Mouse (Mus musculus): ENCODE measurements around the gene Vav2.

Vav2 gene

GRCm38 (mm10) chr2:27368980-27369379 lies 57.9 kb downstream of the Vav2 start:
- no peak for DNase-seq (ENCODE audit: low read depth, low spot score)

- DNase-seq (ENCODE audit: low read depth, low spot score), result no peak
Observed at GRCm38 (mm10) chr2:27365296-27365695, 61.5 kb downstream of the Vav2 start.

DNA sequence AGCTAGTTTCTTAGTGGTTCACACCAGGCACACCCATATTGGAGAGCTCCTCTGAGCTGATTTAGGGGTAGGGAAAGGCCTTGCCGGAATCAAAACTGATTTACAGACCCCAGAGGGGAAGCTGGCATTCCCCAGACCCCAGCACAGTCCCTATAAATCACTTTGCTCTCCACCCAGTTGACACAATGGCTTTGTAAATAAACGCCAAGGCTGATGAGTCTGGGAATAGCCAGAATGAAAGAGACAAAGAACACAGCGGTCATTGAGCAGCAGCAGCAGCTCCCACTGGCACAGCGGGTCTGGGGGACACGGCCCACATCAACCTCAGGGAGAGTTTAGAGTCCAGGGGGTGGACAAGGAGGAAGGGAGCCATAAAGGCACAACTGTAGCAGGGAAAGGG lies 65.0 kb downstream of the Vav2 start:
- DNase-seq (ENCODE audit: low read depth, low spot score), result no peak

GRCm38 (mm10) chr2:27358461-27358860 lies 68.4 kb downstream of the Vav2 start:
- DNase-seq (ENCODE audit: low read depth, low spot score), result no peak

- DNase-seq (ENCODE audit: low read depth, low spot score), result no peak
Observed at GRCm38 (mm10) chr2:27355684-27356083, 71.1 kb downstream of the Vav2 start.

- no peak for DNase-seq (ENCODE audit: low read depth, low spot score)
Observed at GRCm38 (mm10) chr2:27354610-27355211, 72.1 kb downstream of the Vav2 start.

DNA sequence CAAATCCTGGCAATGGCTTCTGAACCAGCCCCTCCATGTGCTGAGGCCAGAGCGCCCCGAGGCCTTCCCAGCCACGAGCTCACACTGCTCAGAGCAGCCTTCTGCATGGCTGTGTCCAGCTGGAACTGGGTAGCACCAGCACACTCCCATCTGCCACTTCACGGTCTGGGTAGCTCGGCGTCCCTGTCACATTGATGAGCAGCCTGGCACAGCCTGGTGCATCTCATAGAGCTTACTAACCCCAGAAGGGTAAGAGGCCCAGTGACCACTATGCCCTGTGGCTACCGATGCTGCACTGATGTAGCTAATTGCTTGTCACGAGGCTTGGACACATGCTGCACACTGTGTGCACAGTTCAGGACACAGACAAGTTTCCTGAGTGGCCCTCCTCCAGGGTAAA lies 74.1 kb downstream of the Vav2 start:
- DNase-seq (ENCODE audit: low read depth, low spot score), result no peak

DNA sequence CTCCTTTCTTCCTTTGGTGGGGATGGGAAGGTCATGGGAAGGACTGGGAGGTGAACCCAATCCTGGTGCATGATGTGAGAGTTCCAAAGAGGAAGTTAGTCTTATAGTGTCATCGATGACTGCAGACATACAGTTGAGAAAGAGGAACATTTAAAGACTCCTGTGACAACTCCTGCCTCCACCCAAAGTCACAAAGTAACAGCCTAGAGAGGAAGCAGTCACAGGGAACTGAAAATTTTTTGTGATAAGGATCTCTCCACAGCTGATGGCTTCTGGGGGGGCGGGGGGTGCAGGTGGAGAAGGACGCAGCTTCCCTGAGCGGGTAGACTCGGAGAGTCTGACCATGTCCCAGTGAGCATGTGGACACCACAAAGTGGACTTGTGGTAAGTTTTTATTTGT lies 76.5 kb downstream of the Vav2 start:
- no peak for DNase-seq (ENCODE audit: low read depth, low spot score)

GRCm38 (mm10) chr2:27343984-27344453 lies 82.8 kb downstream of the Vav2 start:
- DNase-seq (ENCODE audit: low read depth, low spot score), result no peak

GRCm38 (mm10) chr2:27340682-27341081 lies 86.2 kb downstream of the Vav2 start:
- no peak for DNase-seq (ENCODE audit: low read depth, low spot score)

- DNase-seq (ENCODE audit: low read depth, low spot score), result no peak
Observed at GRCm38 (mm10) chr2:27339051-27339450, 87.8 kb downstream of the Vav2 start.

- no peak for DNase-seq (ENCODE audit: low read depth, low spot score)
Observed at GRCm38 (mm10) chr2:27337261-27337660, 89.6 kb downstream of the Vav2 start.

- no peak for DNase-seq (ENCODE audit: low read depth, low spot score)
Observed at GRCm38 (mm10) chr2:27336600-27336999, 90.2 kb downstream of the Vav2 start.

- DNase-seq (ENCODE audit: low read depth, low spot score), result no peak
Observed at GRCm38 (mm10) chr2:27334816-27335215, 92.0 kb downstream of the Vav2 start.

GRCm38 (mm10) chr2:27331560-27331959 lies 95.3 kb downstream of the Vav2 start:
- DNase-seq (ENCODE audit: low read depth, low spot score), result no peak

GRCm38 (mm10) chr2:27330446-27330845 lies 96.4 kb downstream of the Vav2 start:
- DNase-seq (ENCODE audit: low read depth, low spot score), result no peak

DNA sequence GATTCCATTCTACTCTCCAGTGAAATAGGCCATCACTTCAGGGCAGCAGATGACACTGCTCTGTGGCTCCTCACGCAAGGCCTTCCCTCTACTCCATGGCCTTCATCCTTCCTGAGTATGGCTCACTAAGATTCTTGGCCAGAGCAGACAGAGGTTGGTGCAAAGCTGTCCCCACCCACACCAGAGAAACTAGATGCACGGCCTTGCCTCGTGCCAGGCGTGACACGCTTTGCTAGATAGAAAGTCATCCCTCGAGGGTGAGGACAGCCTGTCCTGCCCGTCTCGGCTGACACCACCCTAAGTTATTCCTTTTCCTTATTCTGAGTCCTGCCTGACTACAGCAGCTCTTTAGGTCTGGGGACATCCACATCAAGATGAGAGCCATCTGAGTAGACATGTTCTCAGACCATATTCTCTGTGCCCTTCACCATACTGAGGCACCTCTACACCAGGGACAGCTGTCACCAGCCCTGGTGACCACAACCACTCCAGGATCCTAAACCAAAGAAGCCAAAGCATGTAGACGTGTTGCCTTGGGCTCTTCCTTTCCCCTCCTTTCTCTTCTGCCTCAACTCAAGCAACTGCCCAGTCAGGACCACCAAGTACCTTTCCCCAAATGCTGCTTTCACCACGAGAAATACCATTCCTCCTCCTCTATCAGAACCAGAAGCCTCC lies 97.3 kb downstream of the Vav2 start:
- no peak for DNase-seq (ENCODE audit: low read depth, low spot score)

GRCm38 (mm10) chr2:27328613-27329041 lies 98.2 kb downstream of the Vav2 start:
- no peak for DNase-seq (ENCODE audit: low read depth, low spot score)

DNA sequence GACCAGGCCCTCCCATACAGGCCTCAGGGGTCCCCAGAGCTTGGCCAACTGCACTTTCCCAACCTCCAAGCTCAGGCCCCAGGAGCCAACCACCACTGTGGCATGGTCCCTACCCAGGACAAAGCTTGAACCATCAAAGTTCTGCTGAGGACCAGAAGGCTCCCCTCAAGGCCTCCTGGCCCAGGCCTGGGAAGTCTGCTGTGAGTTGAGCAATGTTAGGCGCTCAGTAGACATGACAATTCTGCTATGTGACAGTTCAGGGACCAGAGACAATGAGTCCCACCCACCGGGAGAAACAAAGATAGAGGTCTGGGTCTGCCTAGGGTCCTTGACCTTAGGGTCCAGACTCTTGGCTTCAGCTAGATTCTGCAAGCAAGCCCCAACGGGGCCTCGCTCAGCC lies 98.9 kb downstream of the Vav2 start:
- no peak for DNase-seq (ENCODE audit: low read depth, low spot score)

DNA sequence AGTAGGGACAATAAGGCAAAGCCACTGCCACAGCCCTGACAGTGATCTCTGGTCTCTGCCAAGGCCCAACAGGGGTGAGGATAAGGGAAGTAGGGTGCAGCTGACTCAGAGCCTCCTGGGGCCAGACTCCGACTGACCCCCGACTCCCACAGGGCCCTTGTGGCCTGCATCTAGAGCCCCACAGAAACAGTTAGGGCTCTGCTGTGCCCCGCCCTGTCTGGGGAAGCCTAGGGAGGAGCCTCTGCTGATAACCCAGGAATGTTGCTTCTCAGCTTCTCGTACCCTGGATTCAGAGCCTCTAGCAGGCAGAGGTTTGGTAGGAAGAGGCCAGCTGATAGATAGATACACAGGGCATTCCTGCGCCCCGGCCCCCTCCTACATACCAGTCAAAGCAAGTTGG lies 99.8 kb downstream of the Vav2 start:
- DNase-seq (ENCODE audit: low read depth, low spot score), result no peak

- DNase-seq (ENCODE audit: low read depth, low spot score), result no peak
Observed at GRCm38 (mm10) chr2:27326357-27326756, 100.5 kb downstream of the Vav2 start.

DNA sequence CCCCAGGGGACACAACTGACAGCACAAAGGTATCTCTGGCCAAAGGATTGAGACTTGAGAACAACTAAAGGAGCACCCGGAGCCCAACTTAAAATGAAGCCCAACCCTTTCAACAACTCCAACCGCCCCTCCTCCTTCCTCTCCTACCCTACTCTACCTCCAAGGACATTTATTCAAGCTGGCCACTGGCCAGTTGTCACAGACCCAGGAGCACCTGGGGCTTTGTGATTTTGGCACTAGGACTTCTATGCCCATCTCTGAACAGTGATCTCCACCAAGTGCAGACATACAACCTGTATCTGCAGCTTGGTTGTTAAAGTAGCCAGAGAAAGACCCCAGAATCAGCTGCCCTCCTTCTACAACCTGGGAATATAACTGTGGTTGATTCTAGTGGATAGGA lies 102.1 kb downstream of the Vav2 start:
- DNase-seq (ENCODE audit: low read depth, low spot score), result no peak

DNA sequence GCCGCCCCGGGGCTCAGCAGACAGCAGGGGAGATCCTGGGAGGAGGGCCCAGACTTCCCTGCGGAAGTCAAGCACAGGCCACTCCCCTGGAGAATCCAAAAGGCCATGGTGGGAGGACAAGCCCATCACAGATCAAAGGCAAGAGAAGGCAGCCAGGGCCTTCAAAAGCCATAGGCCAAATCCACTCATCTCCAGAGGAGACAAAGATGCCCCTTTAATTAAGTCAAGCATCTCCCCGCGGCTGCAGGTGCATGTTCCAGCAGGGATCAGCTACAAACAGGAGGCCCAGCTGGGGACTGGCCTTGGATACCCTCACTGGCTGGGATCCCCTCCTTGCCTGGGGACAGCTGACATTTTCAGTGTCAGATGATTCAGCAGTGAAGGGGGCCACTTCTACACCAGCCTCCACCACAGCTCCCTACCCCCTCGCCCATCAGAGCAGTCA lies 105.4 kb downstream of the Vav2 start:
- no peak for DNase-seq (ENCODE audit: low read depth, low spot score)

All from skeletal muscle tissue, adult 2 months (tissue).